Mouse (Mus musculus): ENCODE measurements around the gene Ccdc57. TPM values are rescaled to one million over a fixed set of nuclear protein-coding genes. Genes with fewer than 3 reads are reported as not detected.

The Ccdc57 gene
- polyA plus RNA-seq, 1 experiment from 2014 or later = 1.1 TPM

- no peaks in the 10 kb centered on the region for H3K36me3 ChIP-seq (ENCODE audit: control insufficient read depth, insufficient read depth, low read length)
- H3K9me3 ChIP-seq (ENCODE audit: control insufficient read depth, low read length) = no peaks in the 10 kb centered on the region
- no peak overlapping the region for H3K27ac ChIP-seq (replicated peaks)
- peaks cover 4% of the 10 kb centered on the region for H3K4me1 ChIP-seq (replicated peaks; ENCODE audit: control insufficient read depth, insufficient read depth)
- DNase-seq (ENCODE audit: low spot score) (no peak), ATAC-seq (ENCODE audit: low FRiP score, low TSS enrichment) (no peak)
- H3K4me2 ChIP-seq (replicated peaks; ENCODE audit: low read depth) = no peak overlapping the region
- no peak overlapping the region for H3K4me3 ChIP-seq (ENCODE audit: low read depth, low read length)
- 68% methylated on average over 7 of the region's 7 CpGs for WGBS
- no peak overlapping the region for H3K9ac ChIP-seq (ENCODE audit: low read length)
- no peak for TF ChIP-seq EP300 (optimal IDR thresholded peaks at IDR 0.05)
- no peak for TF ChIP-seq CTCF (IDR thresholded peaks at IDR 0.05; ENCODE audit: low read depth)
- H3K27me3 ChIP-seq (ENCODE audit: control insufficient read depth, insufficient read depth, low read length) = no peaks in the 10 kb centered on the region
Observed at GRCm38 (mm10) chr11:120945266-120945665, 12.6 kb upstream of the Ccdc57 start.

GRCm38 (mm10) chr11:120940959-120941358 lies 8.3 kb upstream of the Ccdc57 start:
- WGBS = 80% methylated on average over 6 of the region's 6 CpGs

GRCm38 (mm10) chr11:120939712-120940341 lies 7.2 kb upstream of the Ccdc57 start:
- Histone ChIP-seq H3K36me3 (ENCODE audit: control insufficient read depth, insufficient read depth, low read length) (no peaks in the 10 kb centered on the region), H3K9me3 (ENCODE audit: control insufficient read depth, low read length) (no peaks in the 10 kb centered on the region), H3K9ac (ENCODE audit: low read length) (no peak overlapping the region), H3K4me3 (ENCODE audit: low read depth, low read length) (no peak overlapping the region), H3K27me3 (ENCODE audit: control insufficient read depth, insufficient read depth, low read length) (no peaks in the 10 kb centered on the region), H3K27ac (replicated peaks) (no peak overlapping the region; the same call in 1 of the 2 replicates), H3K4me2 (replicated peaks; ENCODE audit: low read depth) (no peak overlapping the region), H3K4me1 (replicated peaks; ENCODE audit: control insufficient read depth, insufficient read depth) (no peaks in the 10 kb centered on the region)
- 49% methylated on average over 5 of the region's 6 CpGs for WGBS
- DNase-seq (ENCODE audit: low spot score) (no peak), ATAC-seq (ENCODE audit: low FRiP score, low TSS enrichment) (0 out of 2 replicates have a peak, but pooled peaks have one; percentile 8)
- TF ChIP-seq EP300 (optimal IDR thresholded peaks at IDR 0.05) = no peak
- no peak for TF ChIP-seq CTCF (IDR thresholded peaks at IDR 0.05; ENCODE audit: low read depth)

More at GRCm38 (mm10) chr11:120940959-120941358, 8.3 kb upstream of the Ccdc57 start:
- Histone ChIP-seq H3K27ac (replicated peaks) (no peak overlapping the region), H3K4me2 (replicated peaks; ENCODE audit: low read depth) (no peak overlapping the region), H3K36me3 (ENCODE audit: control insufficient read depth, insufficient read depth, low read length) (no peaks in the 10 kb centered on the region), H3K9ac (ENCODE audit: low read length) (no peak overlapping the region), H3K4me1 (replicated peaks; ENCODE audit: control insufficient read depth, insufficient read depth) (no peaks in the 10 kb centered on the region), H3K4me3 (ENCODE audit: low read depth, low read length) (no peak overlapping the region), H3K9me3 (ENCODE audit: control insufficient read depth, low read length) (no peaks in the 10 kb centered on the region), H3K27me3 (ENCODE audit: control insufficient read depth, insufficient read depth, low read length) (no peaks in the 10 kb centered on the region)
- TF ChIP-seq EP300 (optimal IDR thresholded peaks at IDR 0.05) (no peak), CTCF (IDR thresholded peaks at IDR 0.05; ENCODE audit: low read depth) (no peak)
- ATAC-seq (ENCODE audit: low FRiP score, low TSS enrichment) (no peak), DNase-seq (ENCODE audit: low spot score) (no peak)

GRCm38 (mm10) chr11:120938795-120939194 lies 6.1 kb upstream of the Ccdc57 start:
- ATAC-seq (ENCODE audit: low FRiP score, low TSS enrichment) (peak; percentile 87), DNase-seq (ENCODE audit: low spot score) (peak; percentile 65)
- Histone ChIP-seq H3K27ac (replicated peaks) (peak overlapping the region; percentile 49), H3K4me1 (replicated peaks; ENCODE audit: control insufficient read depth, insufficient read depth) (no peaks in the 10 kb centered on the region), H3K27me3 (ENCODE audit: control insufficient read depth, insufficient read depth, low read length) (no peaks in the 10 kb centered on the region), H3K4me3 (ENCODE audit: low read depth, low read length) (no peak overlapping the region), H3K9me3 (ENCODE audit: control insufficient read depth, low read length) (no peaks in the 10 kb centered on the region), H3K36me3 (ENCODE audit: control insufficient read depth, insufficient read depth, low read length) (no peaks in the 10 kb centered on the region), H3K4me2 (replicated peaks; ENCODE audit: low read depth) (no peak overlapping the region), H3K9ac (ENCODE audit: low read length) (no peak overlapping the region)
- TF ChIP-seq CTCF (IDR thresholded peaks at IDR 0.05; ENCODE audit: low read depth) = no peak
- TF ChIP-seq EP300 (optimal IDR thresholded peaks at IDR 0.05) = no peak
- WGBS = 9% methylated on average over 4 of the region's 4 CpGs

GRCm38 (mm10) chr11:120937976-120938375 lies 5.3 kb upstream of the Ccdc57 start:
- TF ChIP-seq EP300 (optimal IDR thresholded peaks at IDR 0.05) (no peak), CTCF (IDR thresholded peaks at IDR 0.05; ENCODE audit: low read depth) (no peak)
- H3K4me2 ChIP-seq (replicated peaks; ENCODE audit: low read depth) = no peak overlapping the region
- no peaks in the 10 kb centered on the region for H3K9me3 ChIP-seq (ENCODE audit: control insufficient read depth, low read length)
- no peaks in the 10 kb centered on the region for H3K36me3 ChIP-seq (ENCODE audit: control insufficient read depth, insufficient read depth, low read length)
- no peaks in the 10 kb centered on the region for H3K27me3 ChIP-seq (ENCODE audit: control insufficient read depth, insufficient read depth, low read length)
- WGBS = 91% methylated on average over 1 of the region's 1 CpGs
- ATAC-seq (ENCODE audit: low FRiP score, low TSS enrichment) = no peak
- no peaks in the 10 kb centered on the region for H3K4me1 ChIP-seq (replicated peaks; ENCODE audit: control insufficient read depth, insufficient read depth)
- no peak overlapping the region for H3K27ac ChIP-seq (replicated peaks)
- H3K9ac ChIP-seq (ENCODE audit: low read length) = no peak overlapping the region
- no peak overlapping the region for H3K4me3 ChIP-seq (ENCODE audit: low read depth, low read length)
- DNase-seq (ENCODE audit: low spot score) = no peak

GRCm38 (mm10) chr11:120931479-120931878 lies 1.2 kb downstream of the Ccdc57 start:
- ATAC-seq (ENCODE audit: low FRiP score, low TSS enrichment) = no peak
- Histone ChIP-seq H3K36me3 (ENCODE audit: control insufficient read depth, insufficient read depth, low read length) (no peaks in the 10 kb centered on the region; the same call in 1 of the 2 replicates), H3K27ac (replicated peaks) (no peak overlapping the region), H3K9me3 (ENCODE audit: control insufficient read depth, low read length) (no peaks in the 10 kb centered on the region), H3K27me3 (ENCODE audit: control insufficient read depth, insufficient read depth, low read length) (no peaks in the 10 kb centered on the region), H3K4me3 (ENCODE audit: low read depth, low read length) (no peak overlapping the region), H3K9ac (ENCODE audit: low read length) (no peak overlapping the region), H3K4me2 (replicated peaks; ENCODE audit: low read depth) (no peak overlapping the region), H3K4me1 (replicated peaks; ENCODE audit: control insufficient read depth, insufficient read depth) (no peaks in the 10 kb centered on the region)
- DNase-seq (ENCODE audit: low spot score) = no peak
- no peak for TF ChIP-seq CTCF (IDR thresholded peaks at IDR 0.05; ENCODE audit: low read depth)
- TF ChIP-seq EP300 (optimal IDR thresholded peaks at IDR 0.05) = no peak
- WGBS = 88% methylated on average over 4 of the region's 4 CpGs

All from stomach, postnatal 0 days (tissue).